Mouse (Mus musculus): Measurements from ENCODE around the gene Rora. TPM values are rescaled to one million over a fixed set of nuclear protein-coding genes. Genes with fewer than 3 reads are reported as not detected.

Rora gene
- polyA plus RNA-seq, 1 experiment: 5.0 TPM

- Histone ChIP-seq H3K4me3 (ENCODE audit: insufficient read depth, low read length) (no peak overlapping the region), H3K4me1 (ENCODE audit: control insufficient read depth, insufficient read depth, low read length) (no peaks in the 10 kb centered on the region), H3K27ac (ENCODE audit: insufficient read depth, low read depth, low read length) (no peak overlapping the region)
- no peak for TF ChIP-seq CTCF (IDR thresholded peaks at IDR 0.05; ENCODE audit: low read depth, low read length)
- no peak for TF ChIP-seq POLR2A (IDR thresholded peaks at IDR 0.05; ENCODE audit: borderline replicate concordance, low read depth, low read length)
Observed at GRCm38 (mm10) chr9:68974517-68974916, 320.9 kb downstream of the Rora start.

- Histone ChIP-seq H3K4me3 (ENCODE audit: insufficient read depth, low read length) (no peak overlapping the region), H3K4me1 (ENCODE audit: control insufficient read depth, insufficient read depth, low read length) (no peaks in the 10 kb centered on the region), H3K27ac (ENCODE audit: insufficient read depth, low read depth, low read length) (no peak overlapping the region)
- TF ChIP-seq CTCF (IDR thresholded peaks at IDR 0.05; ENCODE audit: low read depth, low read length): no peak
- TF ChIP-seq POLR2A (IDR thresholded peaks at IDR 0.05; ENCODE audit: borderline replicate concordance, low read depth, low read length): no peak
Observed at GRCm38 (mm10) chr9:68976136-68976535, 322.6 kb downstream of the Rora start.

- TF ChIP-seq POLR2A (IDR thresholded peaks at IDR 0.05; ENCODE audit: borderline replicate concordance, low read depth, low read length) (no peak), CTCF (IDR thresholded peaks at IDR 0.05; ENCODE audit: low read depth, low read length) (no peak)
- Histone ChIP-seq H3K27ac (ENCODE audit: insufficient read depth, low read depth, low read length) (no peak overlapping the region), H3K4me1 (ENCODE audit: control insufficient read depth, insufficient read depth, low read length) (no peaks in the 10 kb centered on the region), H3K4me3 (ENCODE audit: insufficient read depth, low read length) (no peak overlapping the region)
Observed at GRCm38 (mm10) chr9:68976851-68977250, 323.3 kb downstream of the Rora start.

DNA sequence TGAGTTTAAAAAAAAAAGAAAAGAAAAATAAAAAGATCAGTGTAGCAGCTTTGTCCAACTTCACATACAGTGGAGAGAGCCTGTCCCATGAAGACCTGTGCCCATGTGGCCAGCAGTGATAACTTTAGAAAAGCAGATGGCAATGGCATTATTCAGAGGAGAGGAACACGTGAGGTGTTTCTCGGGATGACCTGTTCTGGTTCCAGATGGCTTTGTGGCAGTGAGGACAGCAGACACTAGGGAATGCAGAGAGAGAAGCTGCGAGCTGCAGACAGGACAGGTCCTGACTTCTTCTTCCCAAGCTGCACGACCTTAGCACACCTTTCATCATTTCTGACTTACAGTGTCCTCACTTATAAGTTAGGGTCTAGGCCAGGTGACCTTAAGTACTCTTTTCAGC, 325.1 kb downstream of the Rora start:
- H3K4me3 ChIP-seq (ENCODE audit: insufficient read depth, low read length): no peak overlapping the region
- no peaks in the 10 kb centered on the region for H3K4me1 ChIP-seq (ENCODE audit: control insufficient read depth, insufficient read depth, low read length)
- H3K27ac ChIP-seq (ENCODE audit: insufficient read depth, low read depth, low read length): no peak overlapping the region
- TF ChIP-seq POLR2A (IDR thresholded peaks at IDR 0.05; ENCODE audit: borderline replicate concordance, low read depth, low read length) (no peak), CTCF (IDR thresholded peaks at IDR 0.05; ENCODE audit: low read depth, low read length) (no peak)

DNA sequence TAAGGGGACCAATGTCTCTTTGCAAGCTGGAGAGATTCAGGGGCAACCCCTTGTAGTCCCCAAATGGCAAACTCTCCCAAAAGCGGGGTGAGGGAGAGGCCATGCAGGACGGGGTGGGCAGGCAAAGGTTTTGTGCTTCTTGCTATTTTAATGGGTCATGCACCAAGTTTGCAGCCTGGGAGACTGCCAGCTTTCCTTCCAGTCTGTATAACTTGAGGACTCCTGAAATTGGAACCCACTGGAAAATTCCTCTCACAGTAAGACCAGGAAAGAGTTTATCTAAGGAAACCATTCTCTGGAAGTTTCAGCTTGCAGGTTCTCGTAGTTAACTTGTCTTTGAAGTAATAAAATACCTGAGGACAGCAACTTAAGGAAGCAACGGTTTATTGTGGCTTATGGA, 326.5 kb downstream of the Rora start:
- H3K4me1 ChIP-seq (ENCODE audit: control insufficient read depth, insufficient read depth, low read length): no peaks in the 10 kb centered on the region
- H3K27ac ChIP-seq (ENCODE audit: insufficient read depth, low read depth, low read length): no peak overlapping the region
- TF ChIP-seq CTCF (IDR thresholded peaks at IDR 0.05; ENCODE audit: low read depth, low read length): no peak
- TF ChIP-seq POLR2A (IDR thresholded peaks at IDR 0.05; ENCODE audit: borderline replicate concordance, low read depth, low read length): no peak
- no peak overlapping the region for H3K4me3 ChIP-seq (ENCODE audit: insufficient read depth, low read length)

- no peaks in the 10 kb centered on the region for H3K4me1 ChIP-seq (ENCODE audit: control insufficient read depth, insufficient read depth, low read length)
- H3K4me3 ChIP-seq (ENCODE audit: insufficient read depth, low read length): no peak overlapping the region
- TF ChIP-seq POLR2A (IDR thresholded peaks at IDR 0.05; ENCODE audit: borderline replicate concordance, low read depth, low read length): no peak
- no peak for TF ChIP-seq CTCF (IDR thresholded peaks at IDR 0.05; ENCODE audit: low read depth, low read length)
- no peak overlapping the region for H3K27ac ChIP-seq (ENCODE audit: insufficient read depth, low read depth, low read length)
Observed at GRCm38 (mm10) chr9:68985046-68985445, 331.5 kb downstream of the Rora start.

DNA sequence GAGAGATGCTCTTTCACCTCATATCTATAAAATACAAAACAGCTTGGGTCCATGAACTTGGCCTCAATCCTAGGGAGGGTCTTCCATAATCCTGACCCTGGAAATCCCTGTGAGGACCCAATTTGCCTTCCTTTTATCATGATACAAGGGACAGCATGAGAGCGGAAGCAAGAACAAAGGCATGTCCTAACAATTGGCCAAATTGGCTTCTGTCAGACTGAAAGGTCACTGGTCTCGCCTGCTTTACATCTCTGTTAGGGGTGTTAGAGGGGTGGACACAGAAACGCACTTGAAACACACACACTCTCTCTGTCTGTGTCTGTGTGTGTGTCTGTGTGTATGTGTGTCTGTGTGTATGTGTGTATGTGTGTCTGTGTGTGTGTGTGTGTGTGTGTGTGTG, 332.2 kb downstream of the Rora start:
- TF ChIP-seq POLR2A (IDR thresholded peaks at IDR 0.05; ENCODE audit: borderline replicate concordance, low read depth, low read length): no peak
- no peak for TF ChIP-seq CTCF (IDR thresholded peaks at IDR 0.05; ENCODE audit: low read depth, low read length)
- no peaks in the 10 kb centered on the region for H3K4me1 ChIP-seq (ENCODE audit: control insufficient read depth, insufficient read depth, low read length)
- H3K27ac ChIP-seq (ENCODE audit: insufficient read depth, low read depth, low read length): no peak overlapping the region
- H3K4me3 ChIP-seq (ENCODE audit: insufficient read depth, low read length): no peak overlapping the region

- TF ChIP-seq POLR2A (IDR thresholded peaks at IDR 0.05; ENCODE audit: borderline replicate concordance, low read depth, low read length) (no peak), CTCF (IDR thresholded peaks at IDR 0.05; ENCODE audit: low read depth, low read length) (no peak)
- Histone ChIP-seq H3K27ac (ENCODE audit: insufficient read depth, low read depth, low read length) (no peak overlapping the region), H3K4me1 (ENCODE audit: control insufficient read depth, insufficient read depth, low read length) (no peaks in the 10 kb centered on the region), H3K4me3 (ENCODE audit: insufficient read depth, low read length) (no peak overlapping the region)
Observed at GRCm38 (mm10) chr9:68987290-68988042, 333.9 kb downstream of the Rora start.

GRCm38 (mm10) chr9:68988162-68988911, 334.8 kb downstream of the Rora start:
- Histone ChIP-seq H3K27ac (ENCODE audit: insufficient read depth, low read depth, low read length) (no peak overlapping the region), H3K4me1 (ENCODE audit: control insufficient read depth, insufficient read depth, low read length) (no peaks in the 10 kb centered on the region), H3K4me3 (ENCODE audit: insufficient read depth, low read length) (no peak overlapping the region)
- TF ChIP-seq CTCF (IDR thresholded peaks at IDR 0.05; ENCODE audit: low read depth, low read length) (no peak), POLR2A (IDR thresholded peaks at IDR 0.05; ENCODE audit: borderline replicate concordance, low read depth, low read length) (no peak)

DNA sequence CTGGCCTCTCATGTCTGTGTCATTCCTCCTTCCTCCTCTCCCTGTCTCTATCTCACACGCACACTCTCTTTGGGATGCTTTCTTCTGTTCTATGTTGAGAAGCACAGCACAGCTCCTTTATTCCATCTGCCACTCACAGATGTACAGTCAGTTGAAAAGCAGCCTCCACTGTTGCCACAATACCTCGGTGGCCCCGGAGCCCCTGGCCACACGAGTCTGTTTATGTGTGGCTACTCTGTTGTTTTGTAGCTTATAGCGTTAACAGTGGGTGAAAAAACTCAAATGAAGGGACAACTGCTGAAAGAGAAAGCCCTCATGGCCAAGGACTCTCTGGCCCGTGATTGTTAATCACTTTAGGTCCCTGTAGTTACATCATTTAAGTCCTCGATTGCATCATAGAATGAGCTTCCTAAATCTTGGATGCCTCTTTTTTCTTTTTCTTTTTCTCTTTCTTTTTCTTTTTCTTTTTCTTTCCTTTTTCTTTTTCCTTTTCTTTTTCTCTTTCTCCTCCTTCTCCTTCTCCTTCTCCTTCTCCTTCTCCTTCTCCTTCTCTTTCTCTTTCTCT, 336.4 kb downstream of the Rora start:
- TF ChIP-seq CTCF (IDR thresholded peaks at IDR 0.05; ENCODE audit: low read depth, low read length): no peak
- no peak for TF ChIP-seq POLR2A (IDR thresholded peaks at IDR 0.05; ENCODE audit: borderline replicate concordance, low read depth, low read length)
- no peaks in the 10 kb centered on the region for H3K4me1 ChIP-seq (ENCODE audit: control insufficient read depth, insufficient read depth, low read length)
- H3K4me3 ChIP-seq (ENCODE audit: insufficient read depth, low read length): no peak overlapping the region
- no peak overlapping the region for H3K27ac ChIP-seq (ENCODE audit: insufficient read depth, low read depth, low read length)
